Mouse (Mus musculus): ENCODE measurements at regions not wholly inside any gene's neighbourhood (a gene's known extent, or its start where the extent isn't known, plus 50 kb on each side); places are given as distances from the start of the nearest gene placed in this dataset.

DNA sequence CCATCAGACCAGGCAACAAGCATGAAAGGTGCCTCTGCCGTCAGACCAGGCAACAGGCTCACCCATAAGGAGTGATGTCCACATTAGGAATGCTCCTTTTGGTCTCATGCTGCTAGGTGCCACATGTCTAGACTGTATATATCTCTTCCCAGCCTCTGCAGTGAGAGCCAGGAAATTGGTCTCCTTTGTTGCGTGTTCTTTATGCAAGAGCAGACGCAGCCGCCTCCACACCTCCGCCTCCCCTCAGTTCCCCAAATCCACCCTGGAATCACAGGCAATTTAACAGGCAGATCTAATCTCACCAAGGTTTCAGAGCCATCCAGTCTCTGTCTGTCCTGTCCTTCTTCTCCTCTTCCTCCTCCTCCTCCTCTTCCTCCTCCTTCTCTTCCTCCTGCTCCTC is 207.0 kb downstream of the CK137956 start:
- no peak for TF ChIP-seq EP300 (IDR thresholded peaks at IDR 0.05; ENCODE audit: low read depth)
- TF ChIP-seq CTCF (IDR thresholded peaks at IDR 0.05; ENCODE audit: low read depth) = no peak
